Mouse (Mus musculus) embryo, embryonic 9.5 days (tissue): ENCODE measurements around the gene Prss48.
"Not testable (repeated sequence)": the region's sequence is repeated elsewhere in the genome, so short reads cannot be mapped to it uniquely, and the experiment has no call there.

Experiments used
- DNase-seq: peaks from one replicate; pipeline ENCODE4 v3.0.0-alpha.2; 2017; ENCODE audit errors: extremely low spot score

Prss48 gene

GRCm38 (mm10) chr3:86002940-86003339 lies 649 bp upstream of the Prss48 start:
- no peak for DNase-seq

DNA sequence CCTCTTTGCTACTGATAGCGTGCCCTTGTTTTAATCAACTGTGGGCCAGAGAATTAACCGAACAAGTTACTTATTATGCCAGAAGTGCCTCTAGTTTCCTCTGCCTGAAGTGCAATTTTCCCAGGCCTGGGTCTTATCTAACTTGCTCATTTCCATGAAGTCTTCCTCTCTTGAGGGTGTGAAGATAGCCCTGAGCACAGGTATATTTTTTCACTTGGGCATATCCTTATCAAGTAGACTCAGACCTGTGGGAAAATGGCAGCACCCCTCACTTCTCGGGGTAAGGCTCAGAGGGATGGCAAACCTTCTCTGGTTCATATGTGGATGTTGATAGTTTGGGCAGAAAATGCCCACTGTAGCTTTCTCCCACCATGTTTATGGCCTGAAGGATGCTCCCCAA lies 1.0 kb downstream of the Prss48 start:
- DNase-seq: no peak

DNA sequence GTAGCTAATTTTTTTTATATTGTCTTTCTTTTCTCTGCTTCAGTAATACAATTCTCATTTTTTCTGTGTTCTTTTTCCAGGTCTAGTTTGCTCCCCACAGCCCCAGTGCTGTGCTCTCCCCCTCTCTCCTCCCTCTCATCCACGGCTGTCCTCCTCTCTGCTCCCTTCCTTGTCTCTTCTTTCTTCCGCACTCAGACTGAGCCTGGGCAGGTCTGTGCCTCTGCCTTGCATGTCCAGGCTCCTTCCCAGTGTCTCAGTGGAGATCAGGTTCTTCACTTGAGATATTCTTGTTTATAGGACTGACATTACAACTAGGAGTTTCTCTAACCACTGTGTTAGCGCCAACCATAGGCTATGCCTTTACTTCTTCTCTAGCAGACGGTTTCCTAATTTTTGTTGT lies 7.6 kb downstream of the Prss48 start:
- no peak for DNase-seq

DNA sequence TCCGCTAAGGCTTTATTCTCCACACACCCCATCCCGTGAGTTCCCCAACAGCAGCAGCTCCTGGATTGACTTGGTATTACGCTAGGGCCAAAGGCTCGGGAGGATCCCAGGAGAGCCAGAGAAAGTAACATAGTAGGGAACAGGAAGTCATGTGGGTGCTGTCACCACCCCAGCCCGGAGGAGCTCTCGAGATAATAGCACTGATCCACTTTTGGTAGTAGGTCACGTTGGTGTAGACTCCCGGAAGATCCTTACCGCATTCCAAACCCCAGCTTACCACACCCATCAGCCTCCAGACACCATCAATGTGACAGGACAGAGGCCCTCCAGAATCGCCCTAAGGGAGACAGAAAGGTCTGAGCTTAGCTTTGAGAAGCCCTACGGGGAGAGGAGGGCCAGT lies 8.5 kb downstream of the Prss48 start:
- DNase-seq: no peak

GRCm38 (mm10) chr3:85991802-85992156 lies 10.5 kb downstream of the Prss48 start:
- no peak for DNase-seq

DNA sequence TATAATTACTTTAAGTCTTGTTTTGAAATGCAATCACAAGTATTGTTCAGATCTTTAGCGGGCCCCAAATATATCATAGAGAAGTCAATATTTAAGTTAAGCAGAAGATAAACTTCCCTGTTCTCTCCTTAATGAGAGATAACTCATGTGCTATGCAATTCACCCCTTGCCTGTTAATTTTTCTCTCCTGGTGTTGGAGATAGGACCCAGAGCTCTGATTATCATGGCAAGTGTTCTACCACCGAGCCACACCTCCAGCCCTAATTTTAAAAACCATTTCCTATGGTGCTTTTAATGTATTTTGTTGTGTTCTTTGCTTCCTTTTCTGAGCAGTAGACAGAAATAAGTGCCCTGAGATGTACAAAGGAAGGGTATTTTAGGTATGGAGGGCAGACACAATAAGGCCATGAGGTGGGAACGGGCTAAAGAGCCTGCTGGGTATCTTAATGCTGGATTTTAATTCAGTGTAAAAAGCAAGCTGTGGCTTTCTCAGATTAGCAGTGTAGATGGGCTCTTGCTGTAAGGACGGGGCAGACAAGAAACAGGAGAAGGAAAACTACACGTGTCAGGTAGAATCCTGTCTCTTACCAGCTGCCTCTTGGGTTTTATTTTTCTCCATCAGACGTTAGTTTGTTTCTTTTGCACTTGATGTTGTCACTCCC lies 11.0 kb downstream of the Prss48 start:
- DNase-seq: no peak

- no peak for DNase-seq
Measured at GRCm38 (mm10) chr3:85987225-85987624, 15.1 kb downstream of the Prss48 start.

GRCm38 (mm10) chr3:85984537-85984936 lies 17.8 kb downstream of the Prss48 start:
- no peak for DNase-seq

DNA sequence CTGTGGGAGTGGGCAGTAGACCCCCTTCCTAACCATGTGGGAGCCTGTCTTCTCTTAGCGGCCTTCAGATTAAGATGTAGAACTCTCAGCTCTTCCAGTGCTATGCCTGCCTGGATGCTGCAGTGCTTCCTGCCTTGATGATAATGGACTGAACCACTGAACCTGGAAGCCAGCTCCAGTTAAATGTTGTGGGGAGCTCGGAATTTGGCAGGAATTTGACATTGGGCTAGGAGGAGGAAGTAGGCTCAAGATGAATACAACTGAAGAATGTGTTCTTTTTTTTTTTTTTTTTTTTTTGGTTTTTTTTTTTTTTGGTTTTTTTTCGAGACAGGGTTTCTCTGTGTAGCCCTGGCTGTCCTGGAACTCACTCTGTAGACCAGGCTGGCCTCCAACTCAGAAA lies 20.5 kb downstream of the Prss48 start:
- DNase-seq: not testable (repeated sequence)

- no peak for DNase-seq
Measured at GRCm38 (mm10) chr3:85980036-85980435, 22.3 kb downstream of the Prss48 start.

DNA sequence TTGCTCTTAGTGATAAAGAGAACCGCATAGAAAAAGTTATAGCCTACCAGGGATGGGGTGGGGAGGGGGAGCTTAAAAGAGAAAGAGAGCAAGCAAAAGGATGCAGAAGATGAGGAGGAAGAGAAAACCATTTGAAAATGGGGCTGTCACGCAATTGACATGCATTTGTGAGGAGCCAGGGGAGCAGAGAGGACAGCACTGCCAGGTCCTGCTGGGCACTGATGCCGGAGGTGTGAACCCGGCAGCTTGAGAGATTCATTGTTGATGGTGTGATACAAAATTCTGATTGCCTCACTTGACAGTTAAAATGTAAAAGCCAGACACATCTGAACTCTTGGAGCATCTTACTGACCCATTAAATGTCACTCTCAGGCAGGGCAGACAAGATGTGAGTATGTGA lies 27.8 kb downstream of the Prss48 start:
- no peak for DNase-seq

GRCm38 (mm10) chr3:85973376-85974140 lies 28.7 kb downstream of the Prss48 start:
- no peak for DNase-seq

GRCm38 (mm10) chr3:85971599-85971975 lies 30.7 kb downstream of the Prss48 start:
- peak; percentile 54 for DNase-seq

DNA sequence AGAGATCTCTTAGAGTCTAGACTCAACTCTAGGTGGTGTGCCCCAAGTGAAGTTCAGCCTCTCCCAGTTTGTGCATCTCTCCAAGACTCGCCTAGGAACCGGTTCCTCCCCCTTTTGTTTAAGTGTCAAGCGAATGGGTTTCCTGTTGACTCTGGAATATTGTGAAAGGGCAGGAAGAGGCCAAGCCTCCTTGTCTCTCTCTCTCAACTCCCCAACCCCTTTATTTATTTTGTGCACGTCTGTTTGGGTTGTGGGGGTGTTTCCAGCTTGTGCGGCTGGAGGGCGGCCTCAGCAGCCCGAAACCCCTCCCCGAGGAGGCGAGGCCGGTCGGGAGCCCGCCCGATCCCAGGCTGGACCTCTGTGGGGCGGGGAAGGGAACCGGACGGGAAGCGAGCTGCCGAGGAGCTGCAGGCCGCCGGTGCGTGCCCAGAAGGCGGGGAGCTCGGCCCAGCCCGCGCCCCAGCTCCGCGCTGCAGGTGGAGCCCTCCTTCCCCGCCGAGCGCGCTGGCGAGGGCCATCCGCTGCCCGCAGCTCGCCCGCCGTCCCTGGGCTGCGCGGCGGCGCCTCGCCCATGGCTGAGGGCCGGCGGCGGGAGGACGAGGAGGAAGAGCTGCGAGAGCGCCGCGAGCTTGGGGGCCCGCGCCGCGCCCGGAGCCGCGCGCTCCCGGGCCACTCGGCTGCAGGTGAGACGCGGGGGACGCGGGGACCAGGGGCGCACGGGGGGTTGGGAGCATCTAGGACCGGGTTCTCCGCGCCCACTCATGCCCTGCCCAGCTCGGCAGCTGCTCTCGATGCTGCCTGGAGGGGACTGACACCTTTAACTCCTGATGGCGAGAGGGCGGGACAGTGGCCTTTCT lies 31.3 kb downstream of the Prss48 start, which contains the start of gene Sh3d19:
Gene Sh3d19, plus strand, starts transcription at position 368 of the 857 bp plus-strand sequence.
- DNase-seq: peak; percentile 87

DNA sequence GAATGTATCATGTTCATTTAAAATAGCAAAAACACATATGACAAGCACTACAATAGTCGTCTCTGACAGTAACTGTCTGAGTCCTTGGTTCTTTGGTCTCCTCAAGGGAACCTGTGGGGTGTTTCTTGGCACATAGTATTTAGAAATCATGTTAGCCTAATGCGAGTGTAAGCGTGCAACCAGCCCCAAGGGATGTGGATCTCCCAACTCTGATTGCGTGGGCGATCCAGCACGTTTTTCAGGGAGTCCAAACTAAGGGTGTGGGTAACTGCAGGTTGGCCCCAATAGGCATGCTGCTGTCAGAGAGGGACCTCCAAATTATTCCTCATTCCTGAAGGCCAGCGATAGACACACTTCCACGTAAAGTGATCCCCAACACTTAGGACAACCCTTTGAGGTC lies 33.3 kb downstream of the Prss48 start:
- DNase-seq: no peak

DNA sequence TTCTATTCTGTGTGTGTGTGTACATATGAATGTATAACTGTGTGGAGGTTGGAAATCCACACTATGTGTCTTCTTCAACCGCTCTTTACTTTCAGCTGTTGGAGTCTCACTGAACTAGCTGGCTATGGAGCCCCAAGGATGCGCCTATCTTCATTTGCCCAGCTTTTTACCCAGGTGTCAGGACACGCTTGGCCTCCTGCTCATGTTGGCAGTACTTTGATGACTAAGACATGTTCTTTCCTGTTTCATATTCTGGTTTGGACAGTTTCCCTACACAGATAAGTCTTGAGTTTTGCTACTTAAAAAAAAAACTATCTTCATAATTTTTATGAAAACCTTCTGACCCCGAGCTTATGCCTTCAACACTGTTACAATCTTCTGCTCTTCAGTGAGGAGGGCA lies 36.8 kb downstream of the Prss48 start:
- no peak for DNase-seq

- DNase-seq: peak; percentile 12
Measured at GRCm38 (mm10) chr3:85961134-85961533, 41.2 kb downstream of the Prss48 start.

DNA sequence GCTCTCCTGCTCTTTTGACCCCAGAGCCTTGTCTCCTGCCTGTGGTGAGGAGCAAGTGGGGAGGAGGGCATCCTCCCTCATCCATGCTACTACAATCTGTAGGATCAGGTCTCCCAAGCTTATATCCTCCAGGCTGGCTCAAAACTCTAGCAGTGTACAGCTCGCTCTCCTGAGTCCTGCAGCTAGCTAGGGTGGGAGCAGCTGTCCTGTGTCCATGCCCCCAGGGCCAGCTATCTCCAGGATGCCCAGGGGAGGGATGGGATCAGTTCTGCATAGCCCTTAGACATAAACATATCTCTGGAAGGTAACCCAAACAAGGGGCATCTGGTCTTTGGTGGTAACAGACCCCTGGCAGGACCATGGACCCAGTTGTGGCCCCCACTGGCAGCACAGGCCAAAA lies 42.6 kb downstream of the Prss48 start:
- no peak for DNase-seq

- DNase-seq: no peak
Measured at GRCm38 (mm10) chr3:85955704-85956103, 46.6 kb downstream of the Prss48 start.

- DNase-seq: no peak
Measured at GRCm38 (mm10) chr3:85955269-85955668, 47.0 kb downstream of the Prss48 start.

DNA sequence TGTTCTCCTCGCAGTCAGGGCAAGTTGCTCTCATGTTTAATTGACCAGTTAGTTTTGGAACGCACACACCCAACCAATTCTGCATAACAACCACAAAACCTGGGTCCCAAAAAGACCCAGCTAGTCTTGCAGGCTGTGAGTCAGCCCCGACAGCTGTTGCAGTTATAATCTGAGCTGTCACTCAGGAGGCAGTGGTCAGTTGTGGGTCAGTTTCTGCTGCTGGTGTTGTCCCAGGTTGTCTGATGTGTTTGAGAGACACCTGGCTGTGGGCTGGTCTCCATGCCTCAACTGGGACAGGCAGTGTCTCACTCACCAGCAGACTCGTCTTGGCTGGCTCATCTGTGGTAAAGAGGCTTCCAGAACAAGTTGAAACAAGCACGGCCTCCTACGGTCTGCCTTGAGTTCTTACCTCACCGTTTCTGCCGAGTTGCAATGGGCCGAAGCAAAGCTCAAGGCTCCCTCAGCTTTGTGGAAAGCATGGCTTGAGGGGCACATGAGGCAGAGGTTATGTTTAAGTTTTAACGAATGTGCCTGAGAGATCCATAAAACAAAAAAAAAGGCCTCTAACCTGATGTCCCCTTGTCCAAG lies 49.5 kb downstream of the Prss48 start:
- DNase-seq: no peak

- no peak for DNase-seq
Measured at GRCm38 (mm10) chr3:85950914-85951313, 51.4 kb downstream of the Prss48 start.
